In the genomic region with DNA sequence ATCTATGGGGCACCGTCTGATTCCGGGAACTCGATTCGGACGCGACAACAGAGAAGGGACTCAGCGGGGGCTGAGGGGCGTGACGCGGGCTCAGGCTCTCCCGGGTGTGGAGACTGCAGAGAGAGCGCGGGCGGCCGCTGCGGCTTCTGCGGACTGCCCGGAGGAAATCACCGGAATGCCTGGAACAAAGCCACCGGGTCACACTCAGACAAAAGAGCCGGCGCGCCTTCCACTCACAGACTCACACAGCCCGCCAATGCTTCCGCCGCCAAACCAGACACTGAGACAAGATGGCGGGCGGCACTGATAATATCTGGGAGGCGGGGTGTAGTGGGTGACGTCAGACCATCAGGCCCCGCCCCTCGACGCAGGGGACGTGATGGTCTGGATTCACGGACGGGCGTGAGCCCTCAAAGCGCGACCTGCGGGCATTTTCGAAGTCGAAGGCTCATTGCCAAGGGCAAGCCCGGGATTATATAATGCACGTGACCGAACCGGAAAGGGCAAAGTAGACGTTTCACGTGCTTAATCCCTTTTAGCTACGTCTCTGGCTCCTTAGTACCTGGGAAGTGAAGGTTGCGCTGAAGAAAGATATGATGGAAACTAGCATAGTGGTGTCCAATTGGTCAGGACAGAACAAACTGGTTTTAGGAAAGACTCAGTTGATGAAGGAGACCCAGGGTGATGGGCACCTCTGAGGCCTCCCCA, we compare ENCODE assay signal across 8 mouse cellular contexts. TPM values are rescaled to one million over a fixed set of nuclear protein-coding genes. Genes with fewer than 3 reads are reported as not detected.
DNase-seq lines count a peak whose midpoint lies in the region; ATAC-seq lines count a peak whose summit lies in the region.

A gene (minus strand): TSS at position 281 of the 708 bp plus-strand sequence.

- H3K4me2 ChIP-seq in intestine, embryonic 14.5 days (ENCODE audit: low read length) = peak within 1 kb of the TSS; percentile 91

- WGBS in intestine, embryonic 14.5 days = 1% methylated on average over 50 of the region's 50 CpGs

- H3K27me3 ChIP-seq in intestine, embryonic 14.5 days (replicated peaks; ENCODE audit: control insufficient read depth, insufficient read depth, low read length) = no peaks in the 10 kb centered on the region

- H3K4me3 ChIP-seq in intestine, embryonic 14.5 days (ENCODE audit: low read depth, low read length) = peak within 1 kb of the TSS; percentile 95

- no peaks in the 10 kb centered on the region for H3K9me3 ChIP-seq in intestine, embryonic 14.5 days (ENCODE audit: control insufficient read depth, low read length)

- peaks cover 15% of the 10 kb centered on the region; the same call in 1 of the 2 replicates for H3K4me1 ChIP-seq in intestine, embryonic 14.5 days (replicated peaks; ENCODE audit: control insufficient read depth, insufficient read depth, low read length)

- DNase-seq in adrenal gland, adult (ENCODE audit: inconsistent age in 2 of 2, low spot score in 1 of 2) = peak; percentile 93 to 98
- DNase-seq in embryo, embryonic 10.5 days (ENCODE audit: low spot score) = peak; percentile 96
- peak; percentile 88 for DNase-seq in gastrocnemius, postnatal 25 days
- DNase-seq in intestine, embryonic 14.5 days (ENCODE audit: low spot score) = peak; percentile 98
- DNase-seq in left cerebral cortex, postnatal 14 days (ENCODE audit: low spot score in 2 of 2) = peak; percentile 93 to 94
- DNase-seq in mesoderm, embryonic 11.5 days (ENCODE audit: low read depth, low spot score) = peak; percentile 94
- peak; percentile 83 to 88 for DNase-seq in right cerebral cortex, postnatal 36 days (ENCODE audit: low spot score in 2 of 2)
- peak; percentile 91 for DNase-seq in yolk sac, embryonic 10.5 days (ENCODE audit: low spot score)

- peak within 1 kb of the TSS; percentile 96 for H3K27ac ChIP-seq in intestine, embryonic 14.5 days (ENCODE audit: low read depth)

- peaks cover 19% of the 10 kb centered on the region for H3K36me3 ChIP-seq in intestine, embryonic 14.5 days (ENCODE audit: control insufficient read depth, insufficient read depth, low read length)

- H3K9ac ChIP-seq in intestine, embryonic 14.5 days (ENCODE audit: low read length) = peak within 1 kb of the TSS; percentile 99

- intact Hi-C loops in left cerebral cortex, postnatal 14 days (cut with DNase I) = no loop called here

- peak; percentile 95 for ATAC-seq in intestine, embryonic 14.5 days (replicated peaks; ENCODE audit: low FRiP score, low TSS enrichment, low read depth)

RNA-seq across cellular contexts. Expression of the gene that starts here (rescaled TPM):
- total RNA-seq in gastrocnemius, postnatal 25 days (2021) = 10 to 100 TPM in 1 of 2 experiments, 1 to 10 TPM in 1; 7.5 to 14.0 TPM
- 282 and 315 TPM in 2 replicates for polyA plus RNA-seq in intestine, embryonic 14.5 days (2014; fragmentation: Nextera tagmentation; extraction: Ambion mirVana)
- 10 to 100 TPM; 60.8 to 75.4 TPM for total RNA-seq in left cerebral cortex, postnatal 14 days (2021)

Comparison
In these comparisons a context has a peak if more than half of its experiments do, and no peak if none do; other contexts are left out.
1. Peak in every context shown above with its lines: DNase-seq, ATAC-seq, H3K4me3 ChIP-seq and H3K27ac ChIP-seq.
2. RNA of the gene that starts here (total RNA-seq): 60.8 to 75.4 TPM in left cerebral cortex, postnatal 14 days; 7.5 to 14.0 TPM in gastrocnemius, postnatal 25 days; every median in the first group is over 4 times any median in the second.